Mouse (Mus musculus) thymus, adult 2 months (tissue): ENCODE data around the gene Duxf3.
"Not testable (repeated sequence)": the region's sequence is repeated elsewhere in the genome, so short reads cannot be mapped to it uniquely, and the experiment has no call there.

Experiments
- CTCF ChIP-seq: fragments of 200-500 bp; IDR thresholded peaks from 2 replicates; pipeline ENCODE4 v1.5.1; 2012; ENCODE audit warnings: mild to moderate bottlenecking, control low read depth, low read length, moderate library complexity, borderline replicate concordance; ENCODE audit not compliant: control insufficient read depth, poor library complexity, insufficient read depth; ENCODE audit errors: extremely low read depth
- POLR2A ChIP-seq: fragments of 200-500 bp; IDR thresholded peaks from 2 replicates; pipeline ENCODE4 v1.6.1; 2012; ENCODE audit warnings: mild to moderate bottlenecking, low read length, control low read depth, moderate library complexity; ENCODE audit not compliant: control insufficient read depth, poor library complexity, insufficient read depth; ENCODE audit errors: extremely low read depth

- TF ChIP-seq CTCF, POLR2A: not testable (repeated sequence)
Observed at GRCm38 (mm10) chr10:58234985-58235384, 2.5 kb upstream of the Duxf3 start.
